Mouse (Mus musculus): ENCODE results near the gene Sars2. TPM values are rescaled to one million over a fixed set of nuclear protein-coding genes. Genes with fewer than 3 reads are reported as not detected.

Gene Sars2
- polyA plus RNA-seq, 1 experiment from 2014 or later = 41.8 TPM

DNA sequence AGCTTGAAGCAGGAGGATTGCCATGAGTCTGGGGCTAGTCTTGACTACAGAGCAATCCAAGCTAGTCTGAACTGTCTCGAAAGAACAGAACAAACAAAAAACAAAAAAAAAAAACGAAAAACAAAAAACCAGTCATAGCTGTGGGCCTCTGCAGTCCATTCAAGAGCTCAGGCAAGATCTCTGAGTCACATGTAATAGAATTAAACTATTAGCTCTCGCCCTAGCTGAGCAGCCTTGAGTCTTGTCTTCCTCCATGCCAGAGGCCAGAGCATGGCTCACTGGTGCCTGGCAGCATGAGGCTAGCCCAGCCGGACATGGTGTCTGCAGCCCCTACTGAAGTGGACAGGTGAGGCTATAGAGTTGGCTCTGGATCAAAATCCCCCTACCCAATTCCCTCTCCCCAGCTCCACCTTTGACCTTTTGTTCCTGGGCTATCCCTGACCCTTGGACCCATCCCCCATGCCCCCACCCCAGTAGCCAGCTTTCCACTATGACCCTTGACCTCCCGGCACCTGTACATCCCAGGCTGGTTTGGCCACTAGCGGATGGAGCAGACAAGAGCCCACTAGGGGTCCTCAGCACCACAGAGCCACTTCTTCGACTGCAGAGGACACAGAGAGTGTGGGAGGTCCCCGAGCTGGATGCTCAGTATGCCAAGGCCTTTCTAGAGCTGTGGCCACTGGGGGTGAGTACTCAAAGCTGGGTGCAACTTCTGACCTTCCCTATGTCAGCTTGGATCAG, 48.4 kb downstream of the Sars2 start:
- Histone ChIP-seq H3K27me3 (ENCODE audit: low read depth, poor library complexity, severe bottlenecking) (no peaks in the 10 kb centered on the region), H3K4me3 (no peak overlapping the region), H3K27ac (replicated peaks) (no peak overlapping the region), H3K9me3 (replicated peaks) (no peaks in the 10 kb centered on the region), H3K4me1 (peaks cover 9% of the 10 kb centered on the region; the same call in 1 of the 2 replicates), H3K36me3 (peaks cover 18% of the 10 kb centered on the region)
- DNase-seq (ENCODE audit: low spot score) = peak; percentile 30
- WGBS = 49% methylated on average over 8 of the region's 8 CpGs

DNA sequence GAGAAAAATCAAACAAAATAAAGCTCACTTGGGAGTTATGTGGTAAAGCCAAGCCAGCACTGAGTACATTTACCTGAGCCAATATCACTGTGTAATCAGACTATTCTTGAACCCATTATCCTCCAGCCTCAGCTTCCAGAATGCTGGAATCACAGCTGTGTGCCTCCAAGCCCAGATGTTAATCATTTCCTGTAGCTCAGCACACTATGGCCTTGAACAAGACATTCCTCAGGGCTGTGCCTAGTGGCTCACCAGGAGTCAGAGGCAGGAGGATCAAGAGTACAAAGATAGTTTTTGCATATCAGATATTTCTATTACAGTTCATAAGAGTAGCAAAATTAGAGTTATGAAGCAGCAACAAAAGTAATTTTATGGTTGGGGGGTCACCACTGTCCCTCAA, 49.9 kb downstream of the Sars2 start:
- no peak overlapping the region for H3K4me3 ChIP-seq
- H3K36me3 ChIP-seq = peaks cover 4% of the 10 kb centered on the region; the same call in 1 of the 2 replicates
- no peaks in the 10 kb centered on the region for H3K9me3 ChIP-seq (replicated peaks)
- peaks cover 14% of the 10 kb centered on the region for H3K4me1 ChIP-seq
- no peak for DNase-seq (ENCODE audit: low spot score)
- H3K27me3 ChIP-seq (ENCODE audit: low read depth, poor library complexity, severe bottlenecking) = 0 out of 2 replicates have a peak, but pooled peaks cover 5% of the 10 kb centered on the region
- H3K27ac ChIP-seq (replicated peaks) = no peak overlapping the region

DNA sequence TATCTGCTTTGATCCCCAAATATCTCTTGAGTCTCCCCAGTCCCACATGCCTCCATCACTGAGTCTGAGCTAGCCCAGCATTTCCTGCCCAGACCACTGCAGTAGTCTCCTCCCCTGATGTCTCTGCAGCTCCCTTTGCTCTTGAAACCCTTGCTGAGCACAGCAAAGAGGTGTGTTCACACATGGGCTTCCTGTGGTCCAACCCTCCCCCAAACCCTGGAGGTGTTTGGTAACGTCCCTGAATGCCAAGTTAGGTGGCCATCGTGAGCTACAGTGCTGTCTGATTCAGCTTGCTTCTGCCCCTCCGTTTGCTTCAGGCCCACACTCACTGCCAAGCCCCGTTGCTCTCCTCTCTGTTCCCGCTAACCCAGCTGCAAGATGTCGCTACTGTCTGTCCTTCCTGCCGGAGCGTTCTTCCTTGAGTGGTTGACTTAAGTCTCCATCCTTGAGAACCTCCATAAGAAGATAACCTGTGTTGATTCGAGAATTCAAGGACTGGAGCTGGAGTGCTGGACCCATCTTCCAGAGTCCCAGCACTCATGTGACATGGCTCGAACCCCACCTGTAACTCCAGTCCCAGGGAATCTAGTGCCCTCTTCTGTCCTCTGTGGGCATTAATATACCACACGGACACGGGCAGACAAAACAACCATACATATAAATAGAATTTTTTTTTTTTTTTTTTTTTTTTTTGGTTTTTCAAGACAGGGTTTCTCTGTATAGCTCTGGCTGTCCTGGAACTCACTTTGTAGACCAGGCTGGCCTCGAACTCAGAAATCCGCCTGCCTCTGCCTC, 50.8 kb downstream of the Sars2 start:
- Histone ChIP-seq H3K9me3 (replicated peaks) (no peaks in the 10 kb centered on the region), H3K4me1 (peaks cover 18% of the 10 kb centered on the region), H3K27me3 (ENCODE audit: low read depth, poor library complexity, severe bottlenecking) (0 out of 2 replicates have a peak, but pooled peaks cover 5% of the 10 kb centered on the region), H3K27ac (replicated peaks) (no peak overlapping the region), H3K4me3 (no peak overlapping the region), H3K36me3 (peaks cover 4% of the 10 kb centered on the region; the same call in 1 of the 2 replicates)
- WGBS = 84% methylated on average over 14 of the region's 14 CpGs
- no peak for DNase-seq (ENCODE audit: low spot score)

DNA sequence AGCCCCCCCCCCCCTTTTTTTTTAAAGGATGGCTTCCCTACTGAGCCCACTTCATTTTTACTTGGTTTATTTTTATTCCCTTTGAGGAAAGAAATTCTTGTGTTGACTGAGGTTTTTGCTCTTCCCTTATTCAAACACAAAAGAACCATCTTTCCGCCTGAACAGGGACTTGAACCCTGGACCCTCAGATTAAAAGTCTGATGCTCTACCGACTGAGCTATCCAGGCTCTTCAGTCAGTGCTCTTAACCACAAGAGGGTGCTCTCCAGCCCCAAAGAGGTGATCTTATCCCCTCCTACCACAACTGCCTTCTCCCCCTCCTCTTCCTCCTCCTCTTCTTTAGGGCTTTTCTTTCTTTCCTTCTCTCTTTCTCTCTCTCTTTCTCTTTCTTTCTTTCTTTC, 52.0 kb downstream of the Sars2 start:
- Histone ChIP-seq H3K9me3 (replicated peaks) (no peaks in the 10 kb centered on the region), H3K36me3 (no peaks in the 10 kb centered on the region), H3K4me3 (no peak overlapping the region), H3K27me3 (ENCODE audit: low read depth, poor library complexity, severe bottlenecking) (0 out of 2 replicates have a peak, but pooled peaks cover 5% of the 10 kb centered on the region), H3K4me1 (peaks cover 18% of the 10 kb centered on the region), H3K27ac (replicated peaks) (no peak overlapping the region)
- no peak for DNase-seq (ENCODE audit: low spot score)
- 47% methylated on average over 2 of the region's 2 CpGs for WGBS

DNA sequence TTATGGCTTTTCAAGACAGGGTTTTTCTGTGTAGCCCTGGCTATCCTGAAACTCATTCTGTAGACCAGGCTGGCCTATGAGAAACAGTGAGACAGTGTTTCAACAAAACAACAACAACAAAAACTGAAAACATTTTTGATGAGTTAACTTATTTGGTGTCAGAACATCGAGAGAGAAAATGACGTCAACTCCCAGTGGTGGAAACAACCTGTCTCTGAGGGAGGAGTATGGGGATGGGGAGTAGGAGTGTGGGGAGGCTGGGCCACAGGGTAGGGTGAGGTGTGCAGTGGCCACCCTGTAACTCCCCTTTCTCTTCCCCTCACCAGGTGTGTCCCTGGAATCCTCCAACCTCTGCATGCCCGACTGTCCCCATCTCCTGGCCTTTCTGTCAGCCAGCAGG, 52.7 kb downstream of the Sars2 start:
- Histone ChIP-seq H3K27me3 (ENCODE audit: low read depth, poor library complexity, severe bottlenecking) (0 out of 2 replicates have a peak, but pooled peaks cover 5% of the 10 kb centered on the region), H3K9me3 (replicated peaks) (no peaks in the 10 kb centered on the region), H3K4me3 (no peak overlapping the region), H3K27ac (replicated peaks) (no peak overlapping the region), H3K4me1 (peaks cover 18% of the 10 kb centered on the region), H3K36me3 (no peaks in the 10 kb centered on the region)
- WGBS = 88% methylated on average over 3 of the region's 3 CpGs
- DNase-seq (ENCODE audit: low spot score) = no peak

DNA sequence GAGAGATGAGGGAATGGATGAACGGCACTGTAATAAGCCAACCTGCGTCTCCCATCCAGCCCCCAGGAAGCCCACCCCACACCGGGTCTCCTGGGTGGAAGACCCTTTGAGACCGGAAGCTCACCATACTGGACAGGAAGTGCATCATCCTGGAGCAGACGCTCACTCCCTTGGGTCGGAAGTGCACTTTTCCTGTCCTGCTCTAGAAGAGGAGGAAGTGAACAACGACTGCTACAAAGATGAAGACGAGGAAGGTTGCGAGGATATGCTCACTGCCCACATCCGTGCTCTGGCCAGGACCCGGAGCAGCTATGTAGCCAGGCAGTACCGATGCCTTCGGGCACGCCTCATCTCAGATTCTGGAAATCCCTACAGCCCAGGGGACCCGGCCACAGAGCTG, 54.0 kb downstream of the Sars2 start:
- 0 out of 2 replicates have a peak, but pooled peaks cover 5% of the 10 kb centered on the region for H3K27me3 ChIP-seq (ENCODE audit: low read depth, poor library complexity, severe bottlenecking)
- H3K4me1 ChIP-seq = peaks cover 10% of the 10 kb centered on the region
- no peak for DNase-seq (ENCODE audit: low spot score)
- WGBS = 83% methylated on average over 15 of the region's 15 CpGs
- no peaks in the 10 kb centered on the region for H3K9me3 ChIP-seq (replicated peaks)
- H3K27ac ChIP-seq (replicated peaks) = peak overlapping the region; percentile 30; the same call in 1 of the 2 replicates
- peak overlapping the region; percentile 37; the same call in 1 of the 2 replicates for H3K4me3 ChIP-seq
- no peaks in the 10 kb centered on the region for H3K36me3 ChIP-seq

DNA sequence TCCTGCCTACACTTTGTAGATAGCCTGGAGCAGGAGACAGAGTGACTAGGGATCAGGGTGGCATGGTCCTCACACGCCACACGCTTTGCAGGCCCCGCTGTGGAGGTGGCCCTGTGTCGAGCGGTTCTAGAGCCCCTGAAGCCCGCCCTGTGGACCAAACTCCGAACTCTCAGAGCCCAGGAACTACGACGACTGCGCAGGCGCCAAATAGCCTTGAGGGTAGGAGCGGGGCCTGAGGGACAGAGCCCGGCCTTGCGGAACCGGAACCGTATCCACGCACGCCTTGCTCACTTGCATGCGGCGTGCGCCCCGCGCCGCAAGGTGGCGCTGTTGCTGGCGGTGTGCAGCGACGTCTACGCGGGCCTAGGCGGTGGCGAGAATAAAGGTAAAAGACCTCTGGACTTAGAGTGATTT, 54.8 kb downstream of the Sars2 start:
- Histone ChIP-seq H3K4me3 (peak overlapping the region; percentile 37), H3K36me3 (no peaks in the 10 kb centered on the region), H3K9me3 (replicated peaks) (no peaks in the 10 kb centered on the region), H3K27me3 (ENCODE audit: low read depth, poor library complexity, severe bottlenecking) (0 out of 2 replicates have a peak, but pooled peaks cover 5% of the 10 kb centered on the region), H3K27ac (replicated peaks) (peak overlapping the region; percentile 73), H3K4me1 (peaks cover 10% of the 10 kb centered on the region)
- DNase-seq (ENCODE audit: low spot score) = peak; percentile 78
- 15% methylated on average over 32 of the region's 32 CpGs for WGBS

DNA sequence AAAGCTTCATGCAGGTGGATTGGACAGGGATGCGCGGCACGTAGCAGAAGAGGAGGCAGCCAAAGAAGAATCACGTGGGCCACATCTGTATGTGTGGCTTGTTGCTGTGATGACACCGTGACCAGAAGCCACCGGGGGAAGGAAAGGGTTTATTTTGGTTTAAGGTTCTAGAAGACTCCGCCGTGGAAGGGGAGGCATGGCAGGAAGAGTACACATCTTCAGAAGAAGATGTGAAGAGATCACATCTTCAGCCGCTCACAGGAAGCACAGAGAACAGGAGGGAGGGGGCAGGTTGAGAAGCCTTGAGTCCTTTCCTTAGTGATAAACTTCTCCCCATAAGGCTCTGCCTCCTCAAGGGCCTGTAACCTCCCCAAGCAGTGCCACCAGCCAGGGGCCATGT, 58.2 kb downstream of the Sars2 start:
- Histone ChIP-seq H3K4me1 (peaks cover 36% of the 10 kb centered on the region), H3K9me3 (replicated peaks) (no peaks in the 10 kb centered on the region), H3K36me3 (no peaks in the 10 kb centered on the region), H3K27me3 (ENCODE audit: low read depth, poor library complexity, severe bottlenecking) (0 out of 2 replicates have a peak, but pooled peaks cover 5% of the 10 kb centered on the region), H3K4me3 (no peak overlapping the region), H3K27ac (replicated peaks) (no peak overlapping the region)
- 94% methylated on average over 9 of the region's 9 CpGs for WGBS
- no peak for DNase-seq (ENCODE audit: low spot score)

DNA sequence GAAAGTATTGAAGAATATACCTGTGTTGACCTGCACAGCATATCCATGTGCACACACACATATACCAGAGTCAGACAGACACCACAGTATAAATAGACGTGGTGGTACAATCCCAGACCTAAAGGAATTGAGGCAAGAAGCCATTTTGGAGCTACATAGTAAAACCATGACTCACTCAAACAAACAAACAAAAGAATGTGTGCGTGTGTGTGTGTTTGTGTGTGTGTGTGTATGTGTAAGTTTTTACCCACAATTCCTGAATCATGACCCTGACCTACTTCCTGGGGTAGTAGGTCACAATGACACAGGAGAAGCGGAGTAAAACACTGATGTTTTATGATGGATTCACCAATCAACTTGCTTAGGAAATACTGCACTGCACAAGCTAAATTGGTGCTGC, 59.7 kb downstream of the Sars2 start:
- Histone ChIP-seq H3K4me1 (peaks cover 46% of the 10 kb centered on the region), H3K9me3 (replicated peaks) (no peaks in the 10 kb centered on the region), H3K27me3 (ENCODE audit: low read depth, poor library complexity, severe bottlenecking) (no peaks in the 10 kb centered on the region), H3K4me3 (no peak overlapping the region), H3K36me3 (no peaks in the 10 kb centered on the region), H3K27ac (replicated peaks) (no peak overlapping the region)
- DNase-seq (ENCODE audit: low spot score) = no peak
- WGBS = 78% methylated on average over 3 of the region's 3 CpGs

DNA sequence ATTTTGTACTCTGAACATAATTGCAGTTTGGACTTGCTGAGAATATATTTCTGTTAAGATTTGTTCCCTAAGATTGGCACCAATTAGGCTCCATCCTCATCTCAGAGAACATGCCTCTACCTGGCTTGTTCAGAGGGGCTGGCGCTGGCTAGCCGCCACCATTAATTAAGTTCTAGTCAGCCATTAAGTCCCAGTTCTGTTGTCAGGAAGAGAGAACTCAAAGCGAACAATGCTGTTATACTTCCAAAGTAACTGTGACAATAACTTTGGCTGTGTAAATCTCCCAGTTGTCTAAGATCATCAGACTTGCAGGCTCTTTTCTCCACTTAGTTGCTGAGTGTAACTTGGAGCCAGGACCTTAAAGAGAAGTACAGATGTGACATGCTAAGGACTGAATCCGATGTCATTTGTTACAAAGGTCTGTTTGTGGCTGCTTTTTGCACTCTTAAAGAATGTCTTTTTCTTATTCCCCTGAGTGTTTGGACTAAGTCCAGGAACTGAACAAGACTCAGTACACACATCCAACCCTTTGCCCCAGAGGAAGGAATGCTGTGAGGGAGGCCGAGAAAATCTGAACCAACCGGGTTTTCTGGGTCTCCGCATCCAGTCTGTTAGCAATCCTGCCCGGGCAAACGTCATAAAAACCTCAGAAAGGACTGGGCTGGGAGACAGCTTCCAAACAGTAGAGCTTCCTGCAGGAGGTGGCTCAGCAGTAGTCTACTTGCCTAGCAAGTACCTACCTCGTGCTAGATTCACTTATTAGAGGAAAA, 60.3 kb downstream of the Sars2 start:
- H3K36me3 ChIP-seq = no peaks in the 10 kb centered on the region
- no peaks in the 10 kb centered on the region for H3K9me3 ChIP-seq (replicated peaks)
- H3K27me3 ChIP-seq (ENCODE audit: low read depth, poor library complexity, severe bottlenecking) = no peaks in the 10 kb centered on the region
- WGBS = 35% methylated on average over 10 of the region's 10 CpGs
- peaks cover 44% of the 10 kb centered on the region for H3K4me1 ChIP-seq
- H3K27ac ChIP-seq (replicated peaks) = peak overlapping the region; percentile 82
- 0 out of 2 replicates have a peak overlapping the region, but pooled peaks have one; percentile 14 for H3K4me3 ChIP-seq
- DNase-seq (ENCODE audit: low spot score) = peak; percentile 27

DNA sequence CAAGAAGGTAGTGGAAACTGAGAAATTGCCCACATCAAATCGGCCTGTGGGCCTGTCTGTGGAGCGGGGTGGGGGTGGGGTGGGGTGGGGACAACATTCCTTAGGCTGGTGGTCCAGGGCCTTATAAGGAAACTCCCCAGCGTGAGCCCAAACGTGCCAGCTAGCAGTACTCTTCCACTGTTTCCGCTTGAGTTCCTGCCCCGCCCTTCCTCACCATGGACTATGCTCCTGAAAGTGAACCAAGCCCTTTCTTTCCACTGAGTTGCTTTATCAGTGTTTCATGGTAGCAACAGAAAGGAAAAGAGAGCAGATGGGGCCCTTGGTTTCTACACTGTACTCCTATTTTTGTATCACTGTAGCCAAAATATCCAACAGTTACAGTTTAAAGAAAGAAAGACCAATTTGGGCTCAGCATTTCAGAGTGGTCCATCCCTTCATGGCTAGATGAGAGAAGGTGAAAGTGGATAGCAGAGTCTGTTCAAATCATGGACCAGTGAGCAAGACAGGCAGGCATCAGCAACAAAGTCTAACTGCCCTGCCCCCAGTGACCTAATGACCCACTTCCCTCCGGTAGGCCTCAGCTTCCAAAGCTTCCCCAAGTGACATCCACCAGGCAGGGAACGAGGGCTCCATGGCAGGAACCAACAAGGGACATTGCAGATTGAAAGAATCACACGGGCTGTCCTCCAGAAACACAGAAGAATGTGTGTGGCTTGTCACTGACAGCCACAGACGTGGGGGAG, 61.2 kb downstream of the Sars2 start:
- Histone ChIP-seq H3K36me3 (no peaks in the 10 kb centered on the region), H3K4me3 (peak overlapping the region; percentile 14), H3K27ac (replicated peaks) (peak overlapping the region; percentile 82), H3K27me3 (ENCODE audit: low read depth, poor library complexity, severe bottlenecking) (no peaks in the 10 kb centered on the region), H3K9me3 (replicated peaks) (no peaks in the 10 kb centered on the region), H3K4me1 (peaks cover 53% of the 10 kb centered on the region)
- 4% methylated on average over 10 of the region's 10 CpGs for WGBS
- DNase-seq (ENCODE audit: low spot score) = peak; percentile 59
